Mouse (Mus musculus) neural tube, embryonic 11.5 days (tissue): ENCODE data around the gene Duox2. TPM values are rescaled to one million over a fixed set of nuclear protein-coding genes. Genes with fewer than 3 reads are reported as not detected.
"Not testable (repeated sequence)": the region's sequence is repeated elsewhere in the genome, so short reads cannot be mapped to it uniquely, and the experiment has no call there.

Experiments used
- ATAC-seq: fragments of 200-750 bp; cut with Nextera tagmentation; 2 replicates; pipeline ENCODE4 v1.8.0; 2017; ENCODE audit warnings: moderate number of reproducible peaks, mild to moderate bottlenecking, moderate TSS enrichment, moderate library complexity; ENCODE audit not compliant: insufficient read depth, low FRiP score, low TSS enrichment
- DNase-seq: peaks from one replicate; pipeline ENCODE4 v3.0.0-alpha.2; 2015; ENCODE audit warnings: low spot score
- H3K27ac ChIP-seq: fragments of 300-500 bp; sonication (generic); 2 replicates; pipeline ENCODE4 v1.5.1; 2014; ENCODE audit warnings: low read depth, mild to moderate bottlenecking, low read length
- H3K27me3 ChIP-seq: fragments of 300-500 bp; sonication (generic); 2 replicates; pipeline ENCODE4 v1.6.1; 2014; ENCODE audit warnings: mild to moderate bottlenecking, low read length, mixed read lengths; ENCODE audit not compliant: control insufficient read depth, insufficient read depth
- H3K36me3 ChIP-seq: fragments of 300-500 bp; sonication (generic); 2 replicates; pipeline ENCODE4 v1.6.1; 2014; ENCODE audit warnings: mild to moderate bottlenecking, low read length, moderate library complexity, mixed read lengths; ENCODE audit not compliant: control insufficient read depth, insufficient read depth
- H3K4me1 ChIP-seq: fragments of 300-500 bp; sonication (generic); 2 replicates; pipeline ENCODE4 v1.6.1; 2014; ENCODE audit warnings: low read length, mixed read lengths; ENCODE audit not compliant: control insufficient read depth, insufficient read depth
- H3K4me2 ChIP-seq: fragments of 300-500 bp; sonication (generic); 2 replicates; pipeline ENCODE4 v1.6.1; 2014; ENCODE audit warnings: low read depth, mild to moderate bottlenecking, moderate library complexity
- H3K4me3 ChIP-seq: fragments of 300-500 bp; sonication (generic); 2 replicates; pipeline ENCODE4 v1.5.1; 2014; ENCODE audit warnings: low read depth, low read length
- H3K9ac ChIP-seq: fragments of 300-500 bp; sonication (generic); 2 replicates; pipeline ENCODE4 v1.6.1; 2014; ENCODE audit warnings: mild to moderate bottlenecking, low read length
- H3K9me3 ChIP-seq: fragments of 300-500 bp; sonication (generic); 2 replicates; pipeline ENCODE4 v1.6.1; 2016; ENCODE audit warnings: low read length; ENCODE audit not compliant: control insufficient read depth
- WGBS: fragments of 180-500 bp; shearing (Covaris S2); extraction: QIAGEN DNeasy Blood & Tissue Kit; methylation state at CpG from one replicate; pipeline ENCODE4 v1.1.7; 2014; 5-methylcytosine and 5-hydroxymethylcytosine counted together
- polyA plus RNA-seq: library from polyadenylated mRNA; unstranded; fragments of >200 nt; fragmentation: Nextera tagmentation; extraction: Ambion mirVana; gene quantifications from 2 replicates; pipeline ENCODE4 v1.2.1, GENCODE M21; 2014

Duox2 gene
- 0.04 TPM in 1 of 2 replicates, not detected in the other for polyA plus RNA-seq

GRCm38 (mm10) chr2:122298096-122298499 is at the start of gene Duox2:
Gene Duox2, minus strand, starts transcription at chr2:122298449.
- Histone ChIP-seq H3K4me2 (peak within 1 kb of the TSS; percentile 21), H3K27me3 (peaks cover 78% of the 10 kb centered on the region), H3K27ac (no peak within 1 kb of the TSS), H3K9me3 (no peaks in the 10 kb centered on the region), H3K4me3 (peak within 1 kb of the TSS; percentile 9; the same call in 1 of the 2 replicates), H3K4me1 (peaks cover 7% of the 10 kb centered on the region), H3K36me3 (no peaks in the 10 kb centered on the region), H3K9ac (0 out of 2 replicates have a peak within 1 kb of the TSS, but pooled peaks have one; percentile 14)
- WGBS = 3% methylated on average over 13 of the region's 13 CpGs
- ATAC-seq = no peak
- peak; percentile 36 for DNase-seq

- Histone ChIP-seq H3K9ac (no peak overlapping the region), H3K4me3 (no peak overlapping the region), H3K4me2 (no peak overlapping the region), H3K9me3 (no peaks in the 10 kb centered on the region), H3K4me1 (peaks cover 24% of the 10 kb centered on the region), H3K36me3 (no peaks in the 10 kb centered on the region), H3K27me3 (no peaks in the 10 kb centered on the region), H3K27ac (no peak overlapping the region)
- WGBS = 89% methylated on average over 3 of the region's 3 CpGs
- DNase-seq (no peak), ATAC-seq (no peak)
These were observed 49.0 kb upstream of the Duox2 start for GRCm38 (mm10) chr2:122347257-122347656.

- not testable (repeated sequence) for DNase-seq, H3K27me3 ChIP-seq, H3K9ac ChIP-seq, H3K9me3 ChIP-seq, H3K4me2 ChIP-seq, ATAC-seq, H3K27ac ChIP-seq, H3K36me3 ChIP-seq, H3K4me3 ChIP-seq
- H3K4me1 ChIP-seq = peaks cover 16% of the 10 kb centered on the region
- WGBS = 90% methylated on average over 6 of the region's 6 CpGs
These were observed 47.9 kb upstream of the Duox2 start for GRCm38 (mm10) chr2:122346164-122346563.

GRCm38 (mm10) chr2:122345106-122345893 is 47.1 kb upstream of the Duox2 start:
- no peaks in the 10 kb centered on the region for H3K9me3 ChIP-seq
- peaks cover 14% of the 10 kb centered on the region for H3K4me1 ChIP-seq
- DNase-seq = no peak
- ATAC-seq = no peak
- 83% methylated on average over 6 of the region's 6 CpGs for WGBS
- no peak overlapping the region for H3K4me3 ChIP-seq
- no peaks in the 10 kb centered on the region for H3K36me3 ChIP-seq
- no peaks in the 10 kb centered on the region for H3K27me3 ChIP-seq
- H3K9ac ChIP-seq = no peak overlapping the region
- H3K27ac ChIP-seq = no peak overlapping the region
- no peak overlapping the region for H3K4me2 ChIP-seq

- Histone ChIP-seq H3K9me3 (no peaks in the 10 kb centered on the region), H3K36me3 (no peaks in the 10 kb centered on the region), H3K4me2 (peak overlapping the region; percentile 24), H3K4me1 (no peaks in the 10 kb centered on the region), H3K27me3 (no peaks in the 10 kb centered on the region), H3K27ac (no peak overlapping the region), H3K9ac (no peak overlapping the region), H3K4me3 (no peak overlapping the region)
- ATAC-seq (no peak), DNase-seq (no peak)
- WGBS = 63% methylated on average over 21 of the region's 21 CpGs
These were observed 39.0 kb upstream of the Duox2 start for GRCm38 (mm10) chr2:122337291-122337690.

- Histone ChIP-seq H3K36me3 (no peaks in the 10 kb centered on the region), H3K9me3 (no peaks in the 10 kb centered on the region), H3K4me1 (no peaks in the 10 kb centered on the region), H3K4me2 (no peak overlapping the region), H3K4me3 (no peak overlapping the region), H3K27ac (no peak overlapping the region), H3K27me3 (no peaks in the 10 kb centered on the region), H3K9ac (no peak overlapping the region)
- WGBS = 81% methylated on average over 3 of the region's 3 CpGs
- ATAC-seq = no peak
- DNase-seq = no peak
These were observed 35.9 kb upstream of the Duox2 start for GRCm38 (mm10) chr2:122334170-122334569.

GRCm38 (mm10) chr2:122332222-122332621 is 34.0 kb upstream of the Duox2 start:
- Histone ChIP-seq H3K27ac (no peak overlapping the region), H3K27me3 (no peaks in the 10 kb centered on the region), H3K9me3 (no peaks in the 10 kb centered on the region), H3K4me1 (no peaks in the 10 kb centered on the region), H3K36me3 (no peaks in the 10 kb centered on the region), H3K9ac (no peak overlapping the region), H3K4me2 (no peak overlapping the region), H3K4me3 (no peak overlapping the region)
- WGBS = 85% methylated on average over 3 of the region's 3 CpGs
- DNase-seq (no peak), ATAC-seq (no peak)

- not testable (repeated sequence) for H3K4me3 ChIP-seq, H3K4me1 ChIP-seq, H3K4me2 ChIP-seq, H3K27me3 ChIP-seq, DNase-seq, H3K27ac ChIP-seq, H3K36me3 ChIP-seq, H3K9ac ChIP-seq, H3K9me3 ChIP-seq, ATAC-seq
- 90% methylated on average over 5 of the region's 6 CpGs for WGBS
These were observed 32.1 kb upstream of the Duox2 start for GRCm38 (mm10) chr2:122330317-122330716.

- Histone ChIP-seq H3K9ac (no peak overlapping the region), H3K4me2 (no peak overlapping the region), H3K9me3 (no peaks in the 10 kb centered on the region), H3K27me3 (no peaks in the 10 kb centered on the region), H3K4me3 (no peak overlapping the region), H3K27ac (no peak overlapping the region), H3K36me3 (no peaks in the 10 kb centered on the region), H3K4me1 (no peaks in the 10 kb centered on the region)
- no peak for ATAC-seq
- DNase-seq = no peak
- WGBS = 85% methylated on average over 3 of the region's 3 CpGs
These were observed 29.7 kb upstream of the Duox2 start for GRCm38 (mm10) chr2:122327986-122328385.
